Mouse (Mus musculus) left cerebral cortex, postnatal 36 days (tissue): ENCODE measurements around the gene Hs3st1. TPM values are rescaled to one million over a fixed set of nuclear protein-coding genes. Genes with fewer than 3 reads are reported as not detected.

ENCODE experiments used
- DNase-seq, 2 experiments: peaks; one replicate each; pipeline ENCODE4 v3.0.0; 2021 to 2022; ENCODE audit warnings: low spot score in 2 of 2, mixed read lengths in 1 of 2
- intact Hi-C: fragments of 180-260 bp; cut with DNase I; formaldehyde crosslinking; loops from one replicate; pipeline ENCODE4 v1.15.1; 2025
- total RNA-seq, 2 experiments: library from RNA; stranded (reverse); gene quantifications; 2 replicates each; pipeline ENCODE4 v1.2.3; 2021

The Hs3st1 gene
- total RNA-seq, 2 experiments from 2014 or later: 47.2 to 51.0 TPM

DNA sequence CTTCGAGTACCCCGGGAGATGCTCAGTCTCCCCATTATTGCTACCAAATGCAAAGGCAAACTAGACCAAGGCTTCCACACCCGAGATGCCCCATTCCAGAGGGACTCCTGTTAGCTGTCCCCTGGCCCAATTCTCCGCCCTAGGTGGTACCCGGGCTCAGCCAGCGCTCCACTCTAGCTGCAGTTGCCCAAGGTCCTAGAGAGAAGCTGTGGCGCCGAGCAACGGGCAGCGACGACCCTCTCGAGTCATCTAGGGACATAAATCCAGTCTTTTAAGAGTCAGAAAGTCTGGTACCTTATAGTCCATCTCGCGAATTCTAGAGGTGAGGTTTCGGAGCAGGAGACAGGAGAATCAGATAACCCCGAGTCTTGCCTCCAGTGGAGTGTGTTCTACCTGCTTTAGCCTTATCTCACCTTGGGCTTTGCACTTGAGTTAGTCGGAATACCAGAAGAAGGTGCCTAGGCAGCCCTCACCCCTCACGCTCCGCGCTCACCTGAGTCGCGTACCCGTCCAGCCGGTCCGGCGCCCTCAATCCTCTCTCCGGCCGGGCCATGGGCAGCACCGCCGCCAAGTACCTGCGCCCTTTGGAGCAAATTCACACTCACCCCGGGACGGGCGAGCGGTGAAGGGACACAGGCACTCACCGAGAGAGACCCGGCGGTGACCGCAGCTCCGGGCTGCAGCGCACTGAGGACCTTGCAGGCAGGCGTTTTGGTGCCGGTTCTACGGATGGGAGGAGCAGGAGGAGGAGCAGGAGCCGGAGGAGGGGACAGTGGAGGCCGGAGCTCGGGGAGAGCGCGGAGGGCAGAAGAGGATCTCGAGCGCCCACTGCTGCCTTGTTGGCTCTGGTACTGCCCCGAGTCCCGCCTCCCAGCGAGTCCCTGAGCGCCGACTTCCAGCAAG, 111.1 kb downstream of the Hs3st1 start:
- intact Hi-C loops: loop anchor here (2.0 to 10.0 kb wide), 7 partner anchors 318 to 863 kb away; no protein-coding TSS in a partner anchor
- peak; percentile 91 to 92 for DNase-seq

DNA sequence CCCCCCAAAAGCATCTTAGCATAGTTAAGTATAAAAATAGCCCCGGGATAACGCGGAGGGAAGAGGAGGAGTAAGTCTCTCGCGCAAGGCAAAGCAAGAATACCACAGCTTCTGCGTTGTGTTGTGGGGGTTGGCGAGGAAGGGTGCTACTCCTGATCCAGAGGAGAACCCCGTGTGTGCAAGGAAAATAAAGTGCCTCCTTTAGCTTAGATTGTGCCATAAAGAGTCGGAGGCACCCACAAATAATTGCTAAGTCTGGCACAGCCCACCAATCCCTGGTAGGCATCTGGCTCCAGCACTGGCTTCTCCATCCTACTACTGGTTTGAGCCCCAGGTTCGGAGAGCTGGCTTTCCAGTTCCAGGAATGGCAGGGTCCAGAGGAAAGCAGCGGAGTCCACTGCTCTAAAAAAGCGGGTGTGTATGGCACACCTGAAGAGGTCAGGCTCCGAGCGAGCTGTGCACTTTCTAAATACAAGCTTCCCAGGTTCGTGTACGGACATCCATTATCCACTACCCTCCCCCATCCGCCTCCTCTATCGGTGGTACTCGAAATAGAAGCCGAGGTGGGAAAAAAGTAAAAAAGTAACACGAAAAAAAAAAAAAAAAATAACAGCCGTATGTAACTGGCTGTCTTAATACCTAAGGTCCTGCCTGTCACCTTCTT, 111.9 kb downstream of the Hs3st1 start:
- intact Hi-C loops: loop anchor here (2.0 to 10.0 kb wide), 7 partner anchors 319 to 863 kb away; no protein-coding TSS in a partner anchor
- DNase-seq: peak; percentile 59 to 62

DNA sequence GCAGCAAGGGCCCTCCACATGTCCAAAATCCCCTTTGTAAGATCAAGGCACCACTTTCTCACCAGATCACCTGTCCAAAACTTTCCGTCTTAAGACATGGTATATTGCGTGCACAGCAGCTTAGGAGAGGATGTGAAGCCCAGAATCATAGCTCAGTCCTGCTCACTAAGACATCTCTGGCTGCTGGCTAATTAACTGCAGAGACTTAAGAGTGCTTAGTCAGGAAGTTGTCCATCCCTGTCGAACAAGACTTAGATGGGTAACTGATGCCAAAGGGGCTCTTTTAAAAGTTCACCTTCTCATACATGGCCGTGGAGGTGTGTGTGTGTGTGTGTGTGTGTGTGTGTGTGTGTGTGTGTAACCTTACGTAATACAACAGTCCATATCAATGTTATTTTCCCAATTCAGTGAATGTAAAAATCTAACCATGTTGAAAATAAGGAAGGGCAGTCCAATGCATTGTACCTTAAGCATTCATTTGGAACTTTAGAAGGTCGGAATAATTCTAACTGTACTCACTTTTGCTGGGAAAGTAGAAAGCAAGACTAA, 113.0 kb downstream of the Hs3st1 start:
- intact Hi-C loops: loop anchor here (2.0 to 10.0 kb wide), 7 partner anchors 317 to 861 kb away; no protein-coding TSS in a partner anchor
- no peak for DNase-seq

DNA sequence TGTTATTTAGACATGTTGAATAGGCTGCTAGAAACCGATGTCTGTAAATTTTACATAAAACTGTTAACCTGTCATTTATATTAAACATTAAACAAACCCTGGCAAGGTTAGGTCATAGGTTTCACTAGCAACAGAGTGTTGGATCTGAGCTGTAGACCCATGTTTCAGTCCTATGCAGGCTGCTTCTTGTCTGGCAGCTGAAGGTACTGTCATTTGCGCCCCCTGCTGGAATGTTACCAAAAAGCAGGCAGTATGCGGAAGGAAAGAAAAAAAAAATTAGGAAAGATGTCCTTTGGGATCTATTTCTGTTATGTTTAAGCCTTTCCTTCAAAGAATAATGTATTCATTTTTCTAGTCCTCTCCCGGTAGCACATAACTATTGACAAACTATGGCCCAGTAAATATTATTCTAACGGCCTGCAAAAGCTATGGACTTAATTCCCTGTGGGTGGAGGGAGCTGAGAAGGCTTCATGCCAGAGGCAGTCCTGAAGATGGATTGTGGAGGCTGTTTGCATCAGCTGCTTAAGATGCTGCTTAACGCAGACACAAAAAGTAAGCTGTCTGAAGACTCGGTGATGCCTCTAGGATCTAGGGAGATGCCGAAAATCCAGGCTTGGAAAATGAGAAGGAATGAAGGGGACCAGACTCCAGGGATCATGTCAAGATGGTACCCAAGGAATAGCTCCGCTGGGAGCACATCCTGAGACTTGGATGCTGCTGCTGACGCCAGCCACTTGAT, 115.7 kb downstream of the Hs3st1 start:
- peak; percentile 55 to 72 for DNase-seq
- intact Hi-C loops: loop anchor here (5.0 to 10.0 kb wide), 7 partner anchors 315 to 757 kb away; no protein-coding TSS in a partner anchor

DNA sequence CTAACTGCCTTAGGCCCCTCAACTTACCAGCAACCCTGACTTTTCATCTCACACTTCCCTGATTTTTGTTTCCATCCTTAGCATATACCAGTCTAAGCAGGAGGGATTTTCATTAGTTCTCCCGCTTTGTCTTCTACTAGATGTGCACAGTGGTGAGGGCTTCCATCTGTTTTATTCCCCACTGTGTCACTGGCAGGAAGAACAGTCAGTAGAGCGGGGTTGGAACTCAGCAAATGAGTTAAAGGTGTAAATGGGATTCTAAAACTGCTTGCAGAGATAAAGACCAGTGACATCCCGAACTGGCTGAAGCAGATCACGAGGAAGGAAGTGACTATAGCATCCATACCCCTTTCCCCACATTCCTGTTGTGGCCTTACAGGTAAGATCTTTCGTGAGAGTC, 116.3 kb downstream of the Hs3st1 start:
- no peak for DNase-seq
- intact Hi-C loops: loop anchor here (5.0 kb wide), 1 partner anchor 577 kb away; no protein-coding TSS in a partner anchor

DNA sequence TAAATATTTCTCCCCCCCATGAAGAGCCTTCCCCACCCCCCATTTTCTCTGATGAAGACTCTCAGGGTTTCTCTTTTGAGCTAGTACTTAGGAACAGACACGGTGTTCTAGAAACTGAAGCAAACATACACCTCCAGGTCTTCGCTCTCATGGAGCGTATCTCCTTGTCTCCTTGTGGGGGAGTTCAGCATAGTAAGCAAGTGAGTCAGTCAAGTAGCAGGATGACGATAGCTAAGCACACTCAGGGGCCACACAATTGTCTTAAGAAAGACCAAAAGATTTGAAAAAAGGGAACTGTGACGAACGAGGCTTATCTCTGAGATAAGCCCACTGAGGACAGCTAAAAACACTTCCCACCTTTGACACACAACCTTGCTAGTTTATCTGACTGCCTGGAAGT, 117.4 kb downstream of the Hs3st1 start:
- intact Hi-C loops: loop anchor here (5.0 kb wide), 1 partner anchor 576 kb away; no protein-coding TSS in a partner anchor
- DNase-seq: no peak

DNA sequence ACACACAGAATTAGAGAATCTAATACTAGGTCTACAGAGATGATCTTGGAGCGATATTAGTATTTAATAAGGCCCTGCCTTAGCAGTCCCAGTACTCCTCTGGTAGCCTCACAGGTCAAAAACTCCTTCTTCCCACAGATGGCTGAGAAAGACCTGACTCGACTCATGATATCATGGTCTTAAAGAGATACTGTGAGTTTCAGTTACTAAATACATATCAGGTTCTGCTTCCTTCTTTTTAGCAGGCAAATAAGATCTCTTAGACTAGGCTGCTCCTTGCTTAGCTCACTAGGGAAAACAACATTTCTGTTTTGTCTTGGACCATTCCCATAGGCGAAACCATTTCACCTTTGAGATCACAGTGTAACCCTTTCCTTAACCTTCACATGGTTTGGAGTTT, 119.2 kb downstream of the Hs3st1 start:
- DNase-seq: no peak
- intact Hi-C loops: loop anchor here (5.0 kb wide), 1 partner anchor 574 kb away; no protein-coding TSS in a partner anchor

DNA sequence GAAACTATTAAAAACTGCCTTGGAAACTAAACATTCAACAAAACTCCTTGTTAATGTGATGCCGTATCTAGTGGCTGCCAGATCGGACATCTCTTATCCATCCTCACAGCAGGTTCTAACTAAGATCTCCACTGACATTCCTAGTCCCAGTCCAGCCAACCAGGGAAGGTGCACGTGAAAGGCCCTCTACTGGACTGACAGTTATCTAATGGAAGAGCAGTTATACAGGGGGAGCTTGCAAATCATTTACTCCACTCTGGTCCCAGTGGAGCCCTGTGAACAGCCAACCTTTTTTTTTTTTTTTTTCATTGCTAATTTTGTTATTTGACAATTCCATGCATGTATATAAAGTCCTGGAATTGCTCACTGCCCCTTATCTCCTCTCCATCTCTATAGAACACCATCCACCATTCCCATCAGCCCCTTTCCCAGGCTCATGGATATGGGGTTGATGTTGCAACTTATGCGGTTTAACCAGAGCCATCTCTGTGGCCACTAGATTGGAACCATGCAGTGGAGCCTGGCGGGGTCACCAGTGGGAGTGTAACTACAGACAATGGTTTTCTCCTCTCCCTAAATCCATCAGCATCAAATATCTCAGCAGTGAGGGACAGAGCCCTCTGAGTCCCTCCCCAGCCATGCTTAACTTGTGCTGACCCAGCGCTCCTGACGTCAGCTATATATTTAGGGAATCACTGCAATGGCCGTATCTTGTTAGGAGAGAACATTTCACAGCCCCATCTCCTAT, 120.8 kb downstream of the Hs3st1 start:
- intact Hi-C loops: loop anchor here (5.0 kb wide), 1 partner anchor 572 kb away; no protein-coding TSS in a partner anchor
- no peak for DNase-seq

DNA sequence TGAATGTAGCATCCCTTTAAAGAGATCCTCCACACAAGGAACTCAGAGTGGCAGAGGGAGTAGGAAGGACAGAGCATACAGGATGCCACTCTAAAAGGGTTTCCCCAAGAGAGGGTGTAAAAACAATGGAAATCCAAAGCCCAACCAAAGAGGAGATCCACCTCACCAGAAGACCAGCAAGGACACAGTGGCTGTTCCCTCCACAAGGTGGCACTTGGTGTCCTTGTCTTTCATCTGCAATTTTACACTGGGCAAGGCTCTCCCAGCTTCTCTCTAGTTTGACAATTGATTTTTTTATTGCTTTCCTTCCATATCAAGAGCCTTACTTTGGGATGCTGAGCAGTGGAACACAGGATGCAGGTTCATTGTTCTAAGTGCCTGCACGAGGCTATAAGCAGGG, 122.1 kb downstream of the Hs3st1 start:
- intact Hi-C loops: no loop called here
- no peak for DNase-seq

DNA sequence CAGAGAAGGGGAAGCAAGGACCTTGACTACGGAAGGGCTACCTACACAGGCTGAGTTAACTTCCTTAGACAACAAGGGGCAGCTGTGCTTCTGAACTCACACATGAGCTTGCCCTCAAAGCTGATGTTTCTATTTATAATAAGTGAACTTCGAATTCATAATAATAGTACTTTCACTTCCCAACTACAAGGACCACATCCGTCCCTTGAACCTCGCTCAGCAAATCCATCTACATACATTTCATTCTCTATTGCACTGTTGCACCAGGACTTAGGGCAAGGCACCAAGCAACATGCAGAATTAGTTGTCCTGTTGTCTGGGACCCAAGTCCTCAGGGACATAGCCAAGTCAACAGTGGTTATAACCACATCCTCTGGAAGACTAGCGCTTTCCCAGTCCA, 124.4 kb downstream of the Hs3st1 start:
- intact Hi-C loops: no loop called here

DNA sequence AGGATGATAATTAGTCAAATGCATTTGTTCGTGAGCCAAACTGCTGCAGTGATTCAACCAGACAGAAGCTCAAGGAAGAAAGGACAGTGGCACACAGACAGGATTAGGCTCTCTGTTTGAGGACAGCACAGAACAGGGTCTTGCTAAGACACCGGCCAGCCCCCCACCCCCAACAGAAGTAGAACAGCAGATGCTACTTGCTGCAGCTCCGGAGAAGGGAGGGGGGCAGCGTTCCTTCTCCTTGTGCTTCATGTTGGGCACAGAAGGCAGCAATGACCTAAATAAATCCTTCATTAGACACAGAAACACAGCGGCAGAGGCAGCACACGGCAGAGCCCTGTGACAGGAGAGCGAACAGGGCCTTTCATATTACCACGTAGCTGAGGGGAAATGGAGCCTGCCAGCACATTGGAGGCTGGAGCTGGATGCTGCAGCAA, 130.2 kb downstream of the Hs3st1 start:
- intact Hi-C loops: no loop called here
- DNase-seq: no peak

More for the DNA sequence above, 124.4 kb downstream of the Hs3st1 start:
- DNase-seq: no peak

DNA sequence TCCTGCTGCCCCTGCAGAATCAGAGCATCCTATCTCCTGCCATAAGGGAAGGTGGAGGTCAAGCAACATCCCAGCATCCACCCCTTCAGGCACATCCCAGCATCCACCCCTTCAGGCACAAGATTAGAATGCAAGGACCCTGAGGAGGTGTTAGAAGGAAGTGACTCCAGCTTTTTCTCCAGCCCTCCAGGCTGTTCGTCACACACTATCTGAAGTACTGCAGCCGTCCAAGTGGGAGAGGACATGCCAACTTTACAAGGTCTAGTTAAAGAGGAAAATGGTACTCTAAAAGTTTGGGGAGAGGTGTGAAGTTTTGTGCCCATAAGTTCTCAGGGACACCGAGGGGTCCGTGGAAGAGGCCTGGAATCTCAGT, 131.1 kb downstream of the Hs3st1 start:
- no peak for DNase-seq
- intact Hi-C loops: no loop called here

DNA sequence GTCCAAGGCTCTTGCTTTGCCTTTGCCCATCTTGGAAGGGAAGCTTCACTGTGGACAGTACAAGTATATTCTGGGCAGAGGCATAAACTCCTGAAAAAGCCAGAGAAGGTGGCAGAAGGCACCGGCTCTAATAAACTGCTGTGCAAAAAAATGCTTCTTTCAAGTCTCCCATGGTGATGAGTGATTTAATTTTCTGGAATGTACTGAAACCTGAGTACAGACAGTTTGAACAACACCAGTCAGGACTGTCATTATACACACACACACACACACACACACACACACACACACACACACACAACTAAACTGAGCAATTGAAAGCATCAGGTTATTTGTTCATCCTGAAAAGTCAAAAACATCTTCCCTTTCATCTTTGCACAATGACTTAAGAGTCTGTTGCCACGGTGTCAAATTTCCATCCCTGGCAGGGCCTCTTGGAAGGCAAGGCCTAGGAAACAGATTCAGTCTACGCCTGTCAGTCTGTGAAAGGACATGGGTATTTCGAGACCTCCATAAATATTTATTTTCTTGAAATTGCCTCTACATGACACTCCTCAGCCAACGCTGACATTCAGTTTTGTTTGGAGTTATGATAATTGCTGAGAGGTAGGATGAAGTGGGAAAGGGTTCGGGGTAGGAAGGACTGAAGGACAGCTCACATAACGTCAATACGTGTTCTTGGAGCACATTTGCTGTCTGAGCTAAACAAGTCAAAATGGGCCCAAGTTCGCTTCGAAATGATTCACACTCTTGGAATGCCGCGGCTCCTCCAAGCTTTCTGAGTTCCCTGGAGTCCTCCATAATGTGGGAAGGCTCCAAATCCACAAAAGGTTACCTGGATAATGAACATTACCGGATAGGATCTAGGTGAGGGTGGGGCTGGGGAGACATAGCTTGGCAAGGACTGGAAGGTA, 131.7 kb downstream of the Hs3st1 start:
- intact Hi-C loops: no loop called here
- DNase-seq: no peak

DNA sequence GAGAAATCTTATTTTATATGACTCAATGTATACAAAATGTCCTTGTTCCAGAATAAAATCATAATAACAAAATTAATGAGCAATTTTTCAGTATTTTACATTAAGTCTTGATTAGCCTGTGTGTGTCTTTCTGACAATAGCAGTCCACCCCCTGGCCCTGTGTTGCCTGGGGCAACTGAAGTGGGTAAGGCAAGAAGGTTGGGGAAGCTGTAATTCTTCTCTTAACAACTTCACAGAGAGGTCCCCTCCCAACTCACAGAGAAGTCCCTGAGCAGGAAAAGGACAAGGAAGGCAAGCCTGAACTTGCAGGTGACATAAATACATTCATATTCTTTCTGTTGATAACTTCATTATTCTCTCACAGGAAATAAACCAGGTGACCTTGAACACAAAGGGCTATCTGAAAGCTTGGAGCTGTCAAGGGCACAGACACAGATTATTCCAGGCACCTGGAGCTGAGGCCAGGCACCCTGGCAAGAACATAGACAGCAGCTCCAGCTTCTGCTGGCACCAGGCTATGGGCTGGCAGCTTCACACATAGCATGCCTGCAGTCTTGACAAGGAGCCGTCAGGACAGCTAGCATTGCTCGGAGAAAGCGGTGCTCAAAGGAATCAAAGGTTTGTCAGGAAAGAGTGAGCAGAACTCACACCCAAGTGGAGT, 134.9 kb downstream of the Hs3st1 start:
- no peak for DNase-seq
- intact Hi-C loops: no loop called here

DNA sequence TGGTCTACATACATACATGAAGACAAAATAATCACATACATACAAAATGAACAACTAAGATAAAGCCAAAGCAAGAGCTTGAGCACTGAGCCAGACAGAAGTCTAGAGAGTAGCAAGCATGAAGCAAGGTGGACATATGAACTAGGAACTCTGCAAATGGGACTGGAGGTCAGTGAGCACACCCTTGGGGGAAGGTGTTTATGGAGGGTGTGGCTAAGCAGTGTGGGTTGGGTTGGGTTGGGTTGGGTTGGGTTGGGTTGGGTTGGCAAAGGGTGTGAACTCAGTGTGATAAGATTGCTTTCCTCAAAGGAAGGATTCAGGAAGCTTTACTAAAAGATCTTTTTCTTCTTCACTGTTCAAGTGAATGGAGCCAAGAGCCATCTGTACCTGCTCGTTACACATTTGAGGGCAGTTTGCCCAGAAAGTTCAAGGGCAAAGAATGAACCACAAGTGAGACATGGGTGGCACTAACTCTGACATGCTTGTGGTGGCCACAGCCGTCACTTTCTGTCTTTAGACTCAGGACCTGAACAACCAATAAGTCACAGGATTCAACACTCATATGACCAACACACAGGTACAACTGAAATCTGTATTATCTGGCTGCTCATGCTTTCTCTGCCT, 137.8 kb downstream of the Hs3st1 start:
- intact Hi-C loops: no loop called here
- no peak for DNase-seq

DNA sequence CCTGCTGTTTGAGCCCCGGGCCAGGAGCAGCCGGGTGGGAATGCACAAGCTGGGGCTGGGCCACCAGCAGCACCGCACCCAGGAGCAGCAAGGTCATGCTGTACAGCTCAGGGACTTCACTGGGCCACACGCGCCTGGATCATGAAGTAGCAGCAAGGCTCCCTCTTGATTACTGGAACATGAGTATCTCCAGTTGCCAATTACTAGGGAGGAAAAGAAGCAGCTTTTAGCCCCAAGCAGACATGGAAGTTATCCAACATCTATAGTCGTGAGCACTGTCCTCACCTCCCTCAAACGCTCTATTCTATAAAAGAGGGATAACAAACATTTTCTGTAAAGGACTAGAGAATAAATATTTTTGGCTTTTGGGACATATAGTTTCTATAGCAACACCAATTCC, 140.1 kb downstream of the Hs3st1 start:
- DNase-seq: no peak
- intact Hi-C loops: no loop called here

DNA sequence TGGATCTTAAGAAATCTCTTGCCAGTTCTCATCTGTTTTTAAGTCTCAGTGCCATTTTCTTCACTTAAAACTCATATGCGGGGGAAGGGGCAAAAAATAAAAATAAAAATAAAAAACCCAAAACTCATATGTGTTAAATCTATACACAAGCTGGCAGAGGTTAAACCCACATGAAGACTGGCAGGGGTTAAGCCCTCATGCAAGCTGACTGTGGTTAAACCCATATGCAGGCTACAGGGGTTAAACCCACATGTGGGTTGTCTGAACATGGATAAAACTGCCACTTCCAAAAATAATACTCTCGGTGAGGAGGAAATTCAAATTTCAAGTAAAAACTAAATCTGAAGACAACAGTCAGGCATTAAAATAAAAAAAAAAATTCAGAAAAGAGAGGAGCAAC, 141.7 kb downstream of the Hs3st1 start:
- intact Hi-C loops: no loop called here

More for the DNA sequence above, 141.7 kb downstream of the Hs3st1 start:
- no peak for DNase-seq
